ENCODE assay signal across 8 mouse cellular contexts in the genomic region with DNA sequence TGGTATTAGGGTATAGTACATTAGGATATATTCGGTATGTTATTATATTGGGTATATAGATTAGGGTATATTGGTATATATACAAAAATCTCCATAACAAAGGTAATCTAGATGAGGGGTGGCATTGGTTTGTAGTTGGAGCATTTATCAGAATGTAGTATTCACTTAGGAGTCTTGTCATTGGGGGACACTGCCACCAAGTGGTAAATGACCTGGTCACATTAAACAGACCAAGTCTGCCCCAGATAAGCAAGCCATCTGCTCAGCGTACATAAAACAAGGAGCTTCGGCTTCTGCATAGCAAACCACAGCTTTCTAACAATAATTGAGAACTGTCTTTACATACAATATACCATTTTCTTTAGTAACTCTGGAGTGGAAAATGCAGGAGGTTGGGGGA.
DNase-seq lines count a peak whose midpoint lies in the region; ATAC-seq and TF ChIP-seq lines count a peak whose summit lies in the region.

No protein-coding gene starts in this region.

- H3K36me3 ChIP-seq in liver, embryonic 12.5 days = no peaks in the 10 kb centered on the region

- DNase-seq in cerebellum, adult 11 months = peak; percentile 30
- peak; percentile 22 for DNase-seq in liver
- DNase-seq in cerebellum, adult 2 months = peak; percentile 47 to 49
- DNase-seq in layer of hippocampus, adult 9-11 months = peak; percentile 4
- no peak for DNase-seq in urinary bladder, postnatal 4 days (ENCODE audit: low spot score in 2 of 2)

- H3K4me2 ChIP-seq in liver, embryonic 12.5 days = no peak overlapping the region

- peak; percentile 66; the same call in 1 of the 2 replicates for TF ChIP-seq CTCF in cerebellum, adult 2 months (IDR thresholded peaks at IDR 0.05; ENCODE audit: borderline replicate concordance, insufficient read depth, low read depth, low read length)

- 64% methylated on average over 3 of the region's 3 CpGs for WGBS in liver, embryonic 12.5 days (ENCODE audit: insufficient replicate concordance)
- 31% methylated on average over 3 of the region's 3 CpGs for WGBS in cerebellum, adult 2 months

- H3K27me3 ChIP-seq in liver, embryonic 12.5 days (replicated peaks) = no peaks in the 10 kb centered on the region
- no peaks in the 10 kb centered on the region for H3K27me3 ChIP-seq in cerebellum, adult 2 months (ENCODE audit: control insufficient read depth, insufficient read depth, low read length)

- no peaks in the 10 kb centered on the region for H3K9me3 ChIP-seq in liver, embryonic 12.5 days (replicated peaks)

- H3K4me1 ChIP-seq in liver, embryonic 12.5 days = peaks cover 17% of the 10 kb centered on the region
- no peaks in the 10 kb centered on the region for H3K4me1 ChIP-seq in cerebellum, adult 2 months (ENCODE audit: control insufficient read depth, insufficient read depth, low read length)

- TF ChIP-seq POLR2A in cerebellum, adult 2 months (IDR thresholded peaks at IDR 0.05; ENCODE audit: borderline replicate concordance, insufficient read depth, low read length) = no peak

- no peak overlapping the region for H3K9ac ChIP-seq in liver, embryonic 12.5 days

- no peak overlapping the region for H3K27ac ChIP-seq in liver, embryonic 12.5 days
- H3K27ac ChIP-seq in cerebellum, adult 2 months (ENCODE audit: insufficient read depth, low read length) = no peak overlapping the region

- H3K4me3 ChIP-seq in liver, embryonic 12.5 days = no peak overlapping the region
- H3K4me3 ChIP-seq in cerebellum, adult 2 months (replicated peaks; ENCODE audit: insufficient read depth, low read depth, low read length) = no peak overlapping the region

- no peak for ATAC-seq in cerebellum, adult (ENCODE audit: insufficient number of reproducible peaks, low FRiP score, low TSS enrichment)
- no peak for ATAC-seq in liver, embryonic 12.5 days
- ATAC-seq in CD4-positive, CD25-positive, alpha-beta regulatory T cell, adult 4 months = no peak

Comparison
In these comparisons a context has a peak if more than half of its experiments do, and no peak if none do; other contexts are left out.
1. DNase-seq: peak in cerebellum, adult 11 months (single experiment), liver (single experiment), cerebellum, adult 2 months (2 of 2) and layer of hippocampus, adult 9-11 months (single experiment); none in urinary bladder, postnatal 4 days (0 of 2).